Mouse (Mus musculus) frontal cortex, adult (tissue): ENCODE data around the gene Adcy9.
"Not testable (repeated sequence)": the region's sequence is repeated elsewhere in the genome, so short reads cannot be mapped to it uniquely, and the experiment has no call there.

Source experiments
- ATAC-seq: cut with Nextera tagmentation; 2 replicates; pipeline ENCODE4 v1.9.2; 2017; ENCODE audit warnings: mild to moderate bottlenecking, moderate library complexity, mixed read lengths; ENCODE audit not compliant: low TSS enrichment

Gene Adcy9

GRCm38 (mm10) chr16:4382406-4382805, 37.9 kb downstream of the Adcy9 start:
- ATAC-seq: no peak

- ATAC-seq: no peak; the same call in 1 of the 2 replicates
Measured at GRCm38 (mm10) chr16:4381487-4381886, 38.8 kb downstream of the Adcy9 start.

GRCm38 (mm10) chr16:4378788-4379187, 41.5 kb downstream of the Adcy9 start:
- ATAC-seq: no peak

- no peak for ATAC-seq
Measured at GRCm38 (mm10) chr16:4377556-4377955, 42.7 kb downstream of the Adcy9 start.

- peak; percentile 53; the same call in 1 of the 2 replicates for ATAC-seq
Measured at GRCm38 (mm10) chr16:4374780-4375380, 45.4 kb downstream of the Adcy9 start.

GRCm38 (mm10) chr16:4374270-4374669, 46.0 kb downstream of the Adcy9 start:
- ATAC-seq: no peak

GRCm38 (mm10) chr16:4371039-4371438, 49.3 kb downstream of the Adcy9 start:
- no peak for ATAC-seq

- ATAC-seq: no peak
Measured at GRCm38 (mm10) chr16:4370141-4370541, 50.2 kb downstream of the Adcy9 start.

GRCm38 (mm10) chr16:4367930-4368329, 52.4 kb downstream of the Adcy9 start:
- ATAC-seq: no peak

- ATAC-seq: no peak
Measured at GRCm38 (mm10) chr16:4367291-4367690, 53.0 kb downstream of the Adcy9 start.

- ATAC-seq: no peak
Measured at GRCm38 (mm10) chr16:4366671-4367070, 53.6 kb downstream of the Adcy9 start.

- ATAC-seq: no peak
Measured at GRCm38 (mm10) chr16:4363341-4364116, 56.8 kb downstream of the Adcy9 start.

GRCm38 (mm10) chr16:4355260-4356043, 64.8 kb downstream of the Adcy9 start:
- no peak for ATAC-seq

- peak; percentile 72; the same call in 1 of the 2 replicates for ATAC-seq
Measured at GRCm38 (mm10) chr16:4342579-4342978, 77.7 kb downstream of the Adcy9 start.

- ATAC-seq: peak; percentile 89
Measured at GRCm38 (mm10) chr16:4341316-4342062, 78.8 kb downstream of the Adcy9 start.

- not testable (repeated sequence) for ATAC-seq
Measured at GRCm38 (mm10) chr16:4339216-4339615, 81.1 kb downstream of the Adcy9 start.

- no peak for ATAC-seq
Measured at GRCm38 (mm10) chr16:4337269-4337668, 83.0 kb downstream of the Adcy9 start.

- ATAC-seq: no peak
Measured at GRCm38 (mm10) chr16:4333788-4334187, 86.5 kb downstream of the Adcy9 start.

GRCm38 (mm10) chr16:4333371-4333770, 86.9 kb downstream of the Adcy9 start:
- no peak for ATAC-seq

- no peak for ATAC-seq
Measured at GRCm38 (mm10) chr16:4327081-4327480, 93.2 kb downstream of the Adcy9 start.

GRCm38 (mm10) chr16:4325801-4326200, 94.5 kb downstream of the Adcy9 start:
- peak; percentile 31; the same call in 1 of the 2 replicates for ATAC-seq

- no peak for ATAC-seq
Measured at GRCm38 (mm10) chr16:4324967-4325366, 95.3 kb downstream of the Adcy9 start.
